Mouse (Mus musculus) granulocyte monocyte progenitor cell, adult 5-6 weeks (primary cell): Measurements from ENCODE around the gene Gm20661. TPM values are rescaled to one million over a fixed set of nuclear protein-coding genes. Genes with fewer than 3 reads are reported as not detected.

Source experiments
- ATAC-seq: replicated peaks from 2 replicates; pipeline ENCODE4 v1.8.0; 2016; ENCODE audit warnings: mild to moderate bottlenecking, moderate TSS enrichment, inconsistent platforms; ENCODE audit not compliant: poor library complexity, severe bottlenecking
- total RNA-seq, 2 experiments: library from RNA; stranded (forward) in 1 of 2; stranded (reverse) in 1 of 2; fragments of 200-712, 200-1000 nt in 1 of 2; fragments of >200 nt in 1 of 2; fragmentation: Nextera tagmentation in 1 of 2; gene quantifications; 2 replicates each; pipeline ENCODE4 v1.2.3; 2014 to 2017

The Gm20661 gene
- total RNA-seq, 2 experiments from 2014 or later = not detected

DNA sequence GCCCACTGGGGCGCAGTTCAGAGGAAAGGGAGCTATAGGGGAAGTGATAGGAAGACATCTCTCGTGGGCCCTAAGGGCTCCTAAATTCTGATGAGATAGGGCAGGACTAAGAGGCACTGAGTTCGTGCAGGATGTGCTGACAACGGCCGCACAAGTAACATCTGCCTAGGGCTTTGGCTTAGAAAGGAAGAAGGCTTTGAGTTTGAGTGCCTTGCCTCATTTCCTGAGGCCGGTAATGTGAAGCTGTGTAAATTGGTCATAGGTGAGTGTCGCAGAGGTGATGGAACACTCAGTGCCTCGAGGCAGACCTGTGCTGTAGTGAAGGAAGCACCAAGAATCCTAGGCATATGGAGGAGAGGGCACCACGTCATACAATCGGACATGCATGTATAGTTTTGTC, 16.2 kb upstream of the Gm20661 start:
- ATAC-seq = no peak

DNA sequence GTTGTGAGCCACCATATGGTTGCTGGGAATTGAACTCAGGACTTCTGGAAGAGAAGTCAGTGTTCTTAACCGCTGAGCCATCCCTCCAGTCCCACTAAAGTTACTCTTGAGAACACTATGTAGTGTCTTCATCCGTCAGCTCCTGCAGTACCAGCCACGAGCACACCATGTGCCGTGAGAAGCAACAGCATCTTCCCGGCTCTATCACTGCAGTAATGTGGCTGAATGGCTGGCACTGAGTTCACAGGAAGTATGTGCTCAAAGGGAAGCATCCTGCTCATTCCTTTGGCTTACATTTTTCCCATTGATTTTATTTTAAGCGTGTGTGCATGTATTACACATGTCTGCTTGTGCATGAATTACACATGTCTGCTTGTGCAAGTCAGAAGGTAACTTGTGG, 15.4 kb upstream of the Gm20661 start:
- no peak for ATAC-seq

DNA sequence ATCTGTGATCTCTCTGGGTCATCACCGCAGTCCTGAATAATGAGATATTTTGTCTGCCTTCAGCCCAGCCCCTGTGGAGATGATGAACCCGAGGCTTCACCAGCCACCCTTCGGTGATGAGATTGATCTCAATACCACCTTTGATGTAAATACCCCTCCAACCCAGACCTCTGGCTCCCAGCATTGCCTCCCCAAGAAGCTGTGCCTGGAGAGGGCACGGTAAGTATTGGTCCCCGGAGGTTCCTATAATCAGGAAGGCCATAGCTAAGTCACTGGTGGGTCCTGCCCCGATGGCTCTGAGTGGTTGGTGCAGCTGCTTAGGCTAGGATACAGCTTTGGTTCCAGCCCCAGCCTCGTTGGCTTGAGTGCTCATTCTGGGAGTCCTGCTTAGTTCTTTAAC, 14.3 kb upstream of the Gm20661 start:
- ATAC-seq = no peak

DNA sequence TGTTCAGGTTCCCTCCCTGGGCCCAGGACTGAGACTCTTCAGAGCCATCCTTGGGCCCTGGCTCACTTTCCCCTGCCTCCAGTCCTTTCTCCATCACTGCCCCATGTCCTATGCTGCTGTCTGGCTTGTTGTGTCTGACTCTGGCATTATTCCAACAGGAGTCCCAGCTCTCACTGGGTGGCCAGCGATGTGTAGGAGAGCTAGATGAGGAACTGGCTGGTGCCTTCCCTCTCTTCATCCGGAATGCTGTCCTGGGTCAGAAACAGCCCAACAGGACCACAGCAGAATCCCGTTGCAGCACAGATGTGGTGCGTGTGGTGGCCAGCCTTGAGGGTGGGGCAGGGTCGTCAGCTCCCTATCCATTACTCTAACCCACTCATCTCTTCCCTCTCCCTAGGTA, 12.5 kb upstream of the Gm20661 start:
- ATAC-seq = no peak

DNA sequence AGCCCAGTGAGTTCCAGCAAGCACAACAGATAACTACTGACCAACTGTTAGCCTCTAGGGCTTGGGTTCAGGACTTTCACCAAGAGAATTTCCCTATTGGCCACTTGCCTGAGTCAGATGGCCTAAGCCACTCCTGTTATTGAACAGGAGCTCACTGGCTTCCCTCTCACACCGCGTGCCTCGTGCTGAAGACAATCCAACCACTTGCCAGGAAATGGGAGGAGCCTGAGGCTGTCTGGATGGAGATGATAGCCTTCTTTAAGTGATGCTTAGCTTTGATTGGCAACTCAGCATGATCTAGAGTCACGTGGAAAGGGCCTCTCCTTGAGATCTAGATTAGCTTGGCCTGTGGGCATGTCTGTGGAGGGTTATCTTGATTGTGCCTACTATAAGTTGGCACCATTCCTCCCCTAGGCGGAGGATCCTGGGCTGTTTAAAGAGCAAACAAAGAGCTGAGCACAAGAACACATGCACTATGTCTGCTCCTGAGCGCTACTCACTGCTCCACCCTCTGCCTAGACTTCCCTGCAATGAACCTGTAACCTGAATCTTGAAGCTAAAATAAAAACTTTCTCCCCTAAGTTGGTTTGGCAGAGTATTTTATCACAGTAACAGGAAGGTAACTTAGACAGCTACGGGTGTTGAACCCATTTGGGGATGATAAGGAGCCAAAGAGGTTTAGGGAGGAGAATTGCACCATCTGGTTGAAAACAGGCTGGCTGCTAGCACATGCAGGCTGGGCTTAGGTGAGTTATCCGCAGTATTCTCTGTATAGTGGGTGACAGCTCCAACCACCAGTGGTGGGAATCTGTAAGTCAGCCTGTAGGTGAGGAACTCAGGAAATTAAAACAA, 10.9 kb upstream of the Gm20661 start:
- ATAC-seq = peak; percentile 31

DNA sequence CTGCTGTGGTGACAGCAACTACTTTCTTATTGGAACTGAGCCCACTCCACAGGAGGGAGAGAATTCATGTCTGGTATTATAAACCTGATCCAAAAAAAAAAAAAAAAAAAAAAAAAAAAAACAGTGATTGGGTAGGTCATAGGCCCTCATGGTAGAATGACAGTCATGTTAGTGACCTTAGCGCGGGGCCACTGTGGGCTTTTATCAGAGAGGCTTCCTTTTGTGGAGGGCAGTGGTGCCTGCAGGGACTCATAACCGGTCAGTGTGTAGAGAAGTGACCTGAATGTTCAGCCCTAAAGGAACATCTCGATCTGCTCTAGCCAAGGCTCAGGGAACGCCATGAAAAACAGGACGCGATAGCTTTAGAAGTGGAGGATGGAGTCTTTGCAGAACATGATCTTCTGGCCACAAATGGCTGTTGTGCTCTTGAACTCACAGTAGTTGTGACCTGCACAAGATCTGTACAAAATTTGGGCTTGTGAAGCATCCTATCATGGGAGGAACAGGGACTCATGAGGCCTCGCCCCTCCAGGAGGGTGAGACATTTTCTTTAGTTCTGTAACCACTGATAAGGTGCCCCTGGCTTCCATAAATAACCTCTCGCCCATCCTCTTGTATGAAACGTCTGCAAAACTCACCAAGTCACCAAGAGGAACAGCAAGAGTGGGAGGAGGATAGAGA, 8.2 kb upstream of the Gm20661 start:
- ATAC-seq = no peak

DNA sequence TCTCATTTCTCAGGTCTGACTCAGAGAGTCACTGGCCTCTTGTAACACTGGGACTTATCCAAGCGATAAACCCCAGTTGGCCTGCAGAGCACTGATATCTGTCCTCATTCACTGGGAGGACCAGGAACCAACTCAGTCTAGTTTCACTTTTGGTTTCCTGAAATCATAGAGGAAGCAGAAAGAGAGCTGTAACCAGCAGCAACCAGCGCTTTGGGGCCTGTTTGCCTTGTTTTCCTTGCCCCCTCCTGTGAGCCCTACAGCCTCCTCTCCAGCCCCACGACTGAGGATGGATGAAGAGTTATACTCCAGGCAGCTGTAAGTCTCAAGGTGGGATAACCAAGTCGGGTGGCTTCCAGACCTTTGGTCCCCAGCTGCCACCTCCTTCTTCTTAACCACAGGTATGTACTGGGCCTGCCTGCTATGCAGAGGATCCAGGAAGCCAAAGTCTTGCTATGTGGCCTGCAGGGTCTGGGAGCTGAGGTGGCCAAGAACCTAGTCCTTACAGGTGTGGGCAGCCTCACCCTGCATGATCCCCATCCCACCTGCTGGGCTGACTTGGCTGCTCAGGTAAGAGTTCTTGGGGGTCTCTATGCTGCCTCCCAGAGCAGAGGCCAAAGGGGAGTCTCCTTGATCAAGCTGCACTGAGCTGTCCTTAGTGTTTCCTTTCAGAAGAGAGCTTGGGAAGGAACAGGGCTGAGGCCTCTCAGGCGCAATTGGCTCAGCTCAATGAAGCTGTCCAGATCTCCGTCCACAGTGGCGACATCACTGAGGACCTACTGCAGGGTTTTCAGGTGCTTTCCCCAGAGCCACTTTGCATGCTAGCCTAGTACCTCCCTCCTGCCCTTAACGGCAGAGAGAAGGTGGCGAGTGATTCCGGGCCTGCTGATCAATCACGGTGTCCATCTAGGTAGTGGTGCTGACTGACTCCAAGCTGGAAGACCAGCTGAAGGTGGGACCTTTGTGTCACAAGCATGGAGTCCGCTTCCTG, 7.2 kb upstream of the Gm20661 start, which contains the start of gene Uba7:
Gene Uba7 (plus strand): TSS at position 107 of the 988 bp plus-strand sequence.
- ATAC-seq = peak; percentile 81

DNA sequence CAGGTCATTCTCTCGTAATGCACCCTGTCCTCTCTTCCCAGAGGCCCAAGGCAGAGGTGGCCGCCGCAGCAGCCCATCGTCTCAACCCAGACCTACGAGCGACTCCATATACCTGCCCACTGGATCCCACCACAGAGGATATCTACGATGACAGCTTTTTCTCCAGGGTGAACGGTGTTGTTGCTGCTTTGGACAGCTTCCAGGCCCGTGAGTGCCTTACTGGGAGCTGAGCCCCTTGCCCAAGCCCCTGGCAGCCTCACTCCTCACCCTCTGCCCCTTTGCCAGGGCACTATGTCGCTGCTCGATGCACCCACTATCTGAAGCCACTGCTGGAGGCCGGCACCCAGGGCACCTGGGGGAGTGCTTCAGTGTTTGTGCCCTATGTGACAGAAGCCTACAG, 4.0 kb upstream of the Gm20661 start:
- no peak for ATAC-seq

DNA sequence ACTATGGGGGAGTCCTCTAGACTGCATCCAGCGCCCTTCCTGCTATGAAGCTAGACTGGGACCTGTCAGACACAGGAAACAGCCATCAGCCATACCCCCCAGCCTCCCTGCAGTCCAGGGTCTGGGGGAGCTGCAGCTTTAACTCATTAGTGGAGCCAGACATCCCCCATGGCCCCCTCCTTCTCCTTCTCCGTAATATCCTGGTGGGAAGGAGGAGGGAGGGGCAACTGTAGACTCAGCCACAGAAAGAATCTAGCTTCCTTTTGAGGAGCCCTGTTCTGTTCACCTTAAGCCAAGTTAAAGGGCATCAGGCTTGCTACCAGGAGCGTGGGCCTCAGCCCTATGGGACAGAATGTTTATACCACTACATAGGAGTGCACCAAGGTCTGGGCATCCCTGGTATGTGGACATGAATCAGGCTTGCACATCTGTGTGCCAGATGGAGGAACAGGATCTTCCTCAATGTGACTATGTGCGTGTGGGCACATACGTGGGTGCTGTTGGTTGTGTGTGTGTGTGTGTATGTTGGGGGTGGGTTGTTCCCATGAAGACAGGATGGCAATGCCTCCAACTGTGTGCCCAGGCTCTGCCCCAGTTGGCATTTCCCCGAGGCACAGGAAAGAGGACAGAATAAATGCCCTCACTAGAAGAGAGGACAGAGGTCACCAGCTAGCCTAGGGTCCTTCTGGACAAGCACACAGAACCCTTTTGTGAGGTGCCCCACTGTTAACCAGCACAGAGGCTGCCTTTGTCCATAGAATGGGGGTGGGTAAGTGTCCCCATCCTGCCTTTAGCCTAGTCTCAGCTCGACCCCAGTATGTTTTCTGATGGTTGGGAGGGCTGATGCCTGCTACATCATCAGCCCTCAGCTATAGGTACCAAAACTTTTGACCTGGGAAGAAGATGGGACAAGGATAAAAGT, 913 bp upstream of the Gm20661 start:
- peak; percentile 26 for ATAC-seq

DNA sequence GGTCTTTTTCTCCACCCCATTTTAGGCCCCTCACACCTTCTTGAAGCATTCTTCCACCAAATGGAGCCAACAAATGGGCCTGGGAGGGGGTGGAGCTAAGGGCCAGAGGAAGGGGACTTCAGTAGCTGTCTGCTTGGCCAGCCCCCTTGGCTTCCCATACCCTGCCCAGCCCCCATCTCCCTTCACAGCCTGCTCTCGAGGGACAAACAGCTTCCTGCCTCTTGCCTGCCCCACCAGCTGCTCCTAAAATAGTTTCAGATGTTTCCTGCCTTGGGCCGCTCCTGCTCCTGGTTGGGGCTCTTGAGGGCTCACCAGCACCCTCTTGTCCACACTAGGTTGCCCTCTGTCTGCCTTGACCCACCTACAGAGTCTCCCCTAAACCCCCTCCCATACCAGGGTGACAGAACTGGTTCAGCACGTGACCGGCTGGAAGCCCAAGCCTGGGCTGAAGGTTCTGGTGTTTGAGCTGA, 598 bp downstream of the Gm20661 start:
- peak; percentile 33 for ATAC-seq

DNA sequence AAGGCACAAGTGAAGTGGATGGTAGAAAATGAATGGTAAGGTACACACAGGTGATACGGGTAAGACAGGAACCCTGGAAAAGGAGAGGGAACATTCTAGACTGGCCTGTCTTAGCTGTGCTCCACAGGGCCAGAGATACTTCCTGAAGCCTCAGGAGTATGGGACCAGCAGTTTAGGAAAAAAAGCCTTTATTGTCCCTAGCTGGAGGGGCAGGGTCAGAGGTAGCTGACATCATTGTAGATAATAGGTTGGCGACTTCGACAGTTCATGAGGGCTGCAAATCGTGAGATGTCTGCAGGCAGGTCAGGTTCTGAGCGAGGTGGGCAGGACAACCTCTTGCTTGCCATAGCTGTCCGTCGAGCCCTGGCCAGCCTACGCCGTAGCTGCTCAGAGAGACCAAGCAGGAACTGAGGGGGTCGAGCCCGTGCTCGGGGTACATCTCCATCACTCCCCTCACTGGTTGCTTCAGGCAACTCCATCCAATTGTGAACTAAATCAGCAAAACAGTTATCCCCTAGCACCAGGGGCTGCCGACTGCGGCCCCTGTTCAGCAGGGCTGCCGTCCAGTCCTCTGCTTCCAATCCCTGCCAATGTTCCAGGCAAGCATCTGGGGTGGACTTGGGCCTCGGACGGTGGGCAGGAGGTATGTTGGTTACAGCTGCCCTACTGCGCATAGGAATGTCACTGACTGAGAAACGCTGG, 1.3 kb downstream of the Gm20661 start:
- ATAC-seq = no peak

DNA sequence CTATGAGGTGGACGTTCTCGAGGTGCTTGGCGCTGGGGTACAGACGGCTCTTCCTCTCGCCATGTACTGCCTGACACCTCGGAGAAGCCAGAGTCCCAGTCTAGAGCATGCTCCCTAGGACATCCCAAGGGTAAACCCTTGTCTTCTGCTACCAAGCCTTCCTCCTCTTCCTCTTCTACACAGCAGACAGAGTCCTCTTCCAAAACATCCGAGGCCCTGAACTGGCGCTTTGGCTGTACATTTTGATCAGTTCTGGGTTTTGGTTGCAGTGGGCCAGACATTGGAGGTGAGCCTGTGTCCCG, 1.8 kb downstream of the Gm20661 start:
- ATAC-seq = no peak

DNA sequence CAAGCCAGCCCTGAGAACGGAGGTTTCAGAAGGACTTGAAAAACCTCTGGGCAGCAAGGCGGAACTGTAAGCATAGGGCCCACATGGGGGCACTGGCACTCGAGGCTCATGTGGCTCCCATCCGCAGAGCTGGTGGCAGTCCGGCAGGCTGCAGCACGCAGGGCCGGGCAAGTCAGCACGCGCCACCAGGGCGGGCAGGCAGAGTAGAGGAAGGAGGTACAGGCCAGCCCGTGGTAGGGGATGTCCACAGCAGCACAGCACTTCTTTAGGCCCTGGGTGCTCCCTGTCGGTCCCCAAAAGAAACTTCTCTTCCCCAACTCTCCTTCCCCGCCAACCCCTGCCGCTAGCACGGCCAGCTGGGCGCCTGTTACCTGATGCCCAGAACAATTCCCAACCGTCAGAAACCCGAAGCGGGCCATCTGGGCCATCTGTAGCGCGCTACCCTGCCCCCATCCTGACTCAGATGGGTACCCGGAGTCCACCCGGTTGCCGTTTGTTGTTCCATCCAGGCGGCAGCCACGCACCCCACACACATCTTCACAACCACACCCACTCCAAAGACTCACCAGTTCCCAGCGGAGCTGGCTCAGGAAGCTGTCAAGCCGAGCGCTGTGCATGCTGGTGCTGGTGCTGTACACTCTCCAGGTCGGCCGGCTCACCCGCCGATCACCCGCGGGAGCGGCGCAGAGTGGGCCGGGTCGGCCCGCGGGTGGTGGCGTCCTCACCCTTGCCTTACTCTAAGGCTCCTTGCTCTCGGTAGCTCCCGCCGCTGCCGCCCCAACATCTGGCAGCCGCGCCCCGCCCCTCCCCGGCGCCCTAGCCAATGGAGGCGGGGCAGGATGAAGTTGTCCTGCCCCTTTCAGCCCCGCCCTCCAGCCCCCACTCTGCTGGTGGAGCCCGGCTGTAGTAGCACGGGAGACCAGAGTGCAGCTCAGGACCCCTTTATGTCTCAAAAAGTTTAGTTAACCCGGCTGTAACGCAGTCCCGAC, 2.6 kb downstream of the Gm20661 start, which contains the start of gene Inka1:
Gene Inka1 (minus strand): TSS at position 749 of the 989 bp plus-strand sequence.
- peak; percentile 41 for ATAC-seq

DNA sequence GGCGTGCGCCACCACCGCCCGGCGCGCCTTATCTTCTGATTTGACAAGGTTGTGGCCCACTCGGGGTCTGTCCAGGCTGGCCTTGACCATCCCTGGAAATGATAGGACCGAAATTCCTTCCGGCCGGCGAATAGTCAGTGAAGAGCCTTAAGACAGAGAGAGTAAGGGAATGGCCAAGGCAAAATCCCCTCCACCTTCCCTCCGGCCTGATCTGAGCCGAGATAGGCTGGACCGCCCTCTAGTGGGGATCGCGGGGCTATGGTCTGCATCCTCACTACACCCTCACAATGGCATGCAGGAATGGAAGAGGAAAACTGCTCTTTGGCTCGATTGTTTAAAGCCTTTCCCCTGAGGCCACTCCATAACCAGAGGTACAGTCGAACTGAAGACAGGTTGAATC, 3.5 kb downstream of the Gm20661 start:
- ATAC-seq = peak; percentile 27

DNA sequence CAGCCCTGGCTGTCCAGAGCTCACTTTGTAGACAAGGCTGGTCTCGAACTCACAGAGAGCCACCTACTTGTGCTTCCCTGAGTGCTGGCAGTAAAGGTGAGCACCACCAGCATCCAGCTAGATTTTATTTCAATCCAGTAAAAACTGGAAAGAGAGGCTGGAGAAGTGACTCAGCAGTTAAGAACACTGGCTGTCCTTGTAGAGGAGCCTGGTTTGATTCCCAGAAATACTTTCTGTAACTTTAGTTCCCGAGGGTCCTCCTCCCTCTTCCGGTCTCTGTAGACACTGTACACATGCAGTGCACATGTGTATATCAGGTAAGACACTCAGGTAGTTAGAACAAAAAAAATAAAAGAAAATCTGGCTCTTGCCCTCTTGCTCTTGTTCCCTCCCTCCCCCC, 5.1 kb downstream of the Gm20661 start:
- no peak for ATAC-seq

DNA sequence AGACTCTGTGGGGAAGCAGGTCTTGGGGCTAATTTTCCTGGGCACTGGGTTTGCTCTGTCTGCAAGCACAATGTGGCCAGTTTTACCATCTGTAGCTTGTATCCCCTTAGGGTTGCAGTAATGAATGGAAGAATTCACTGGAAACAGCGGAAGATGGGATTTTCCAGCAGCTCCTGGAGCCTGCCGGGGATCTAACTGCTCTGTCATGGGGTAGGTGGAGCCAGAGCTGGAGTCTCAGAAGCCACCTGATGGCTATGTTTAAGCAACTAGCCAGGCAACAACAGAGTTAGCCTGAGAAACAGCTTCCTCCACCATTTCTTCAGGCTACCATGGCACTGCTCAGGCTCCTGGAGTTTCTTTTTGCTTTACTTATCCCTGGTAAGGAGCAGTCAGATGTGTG, 9.3 kb downstream of the Gm20661 start, which contains the start of gene Cdhr4:
Gene Cdhr4 (plus strand): TSS at position 301 of the 400 bp plus-strand sequence.
- ATAC-seq = no peak

DNA sequence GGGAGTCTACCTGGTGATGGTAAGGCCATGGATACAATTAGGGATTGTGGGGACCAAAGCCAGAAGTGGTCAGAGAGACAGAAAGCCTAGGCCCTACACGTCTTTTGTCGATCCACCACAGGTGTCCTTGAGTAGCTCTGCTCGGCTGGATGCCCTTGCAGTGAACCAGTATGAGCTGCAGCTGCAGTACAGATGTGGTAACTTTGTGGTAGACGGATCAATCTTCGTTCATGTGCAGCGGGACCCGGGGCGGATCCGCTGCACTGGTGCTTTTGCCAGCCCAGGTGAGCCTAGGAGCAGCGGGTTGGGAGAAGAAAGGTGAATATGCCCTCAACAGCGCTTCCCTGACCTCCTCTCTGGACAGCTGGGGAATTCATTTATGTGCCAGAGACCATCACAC, 10.2 kb downstream of the Gm20661 start:
- no peak for ATAC-seq

DNA sequence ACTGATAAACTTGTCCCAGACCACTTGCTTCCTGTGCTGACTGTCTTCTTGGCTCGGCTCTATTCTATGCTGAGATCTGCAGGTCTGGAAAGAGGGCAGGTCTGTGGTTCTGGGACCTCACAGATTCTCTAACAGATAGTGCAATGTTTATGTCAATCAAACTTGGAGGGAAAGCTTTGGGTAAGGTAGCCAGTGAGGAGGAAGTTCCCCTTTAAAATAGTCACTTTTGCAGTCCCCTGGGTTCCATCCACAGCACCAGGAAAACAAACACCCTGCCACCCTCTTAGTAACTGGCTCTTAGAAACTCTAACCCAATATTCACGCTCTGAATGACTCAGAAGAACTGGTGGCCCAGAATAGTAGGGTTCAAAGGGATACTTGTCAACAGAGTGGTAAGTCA, 11.6 kb downstream of the Gm20661 start:
- ATAC-seq = peak; percentile 52; the same call in 1 of the 2 replicates
